11 mouse cellular contexts compared by ENCODE assay signal in genomic region chr2:110411428-110411827, GRCm38 (mm10). TPM values are rescaled to one million over a fixed set of nuclear protein-coding genes. Genes with fewer than 3 reads are reported as not detected.
DNase-seq lines count a peak whose midpoint lies in the region; ATAC-seq lines count a peak whose summit lies in the region.
"Had no signal": no experiment of that assay in that cellular context is flagged by ENCODE, and none has a peak within 500 bp of the region (broad histone marks: within the 10 kb centered on the region; RNA-seq: fewer than 3 reads in every experiment).

No protein-coding gene starts in this region.

- H3K36me3 ChIP-seq in forebrain, embryonic 16.5 days (ENCODE audit: control insufficient read depth, insufficient read depth) = no peaks in the 10 kb centered on the region
- H3K36me3 ChIP-seq: neural tube, embryonic 15.5 days had no signal

- H3K27ac ChIP-seq in forebrain, embryonic 16.5 days (ENCODE audit: low read length) = no peak overlapping the region
- H3K27ac ChIP-seq: neural tube, embryonic 15.5 days had no signal

- no peak overlapping the region for H3K4me2 ChIP-seq in forebrain, embryonic 16.5 days (ENCODE audit: low read length)
- H3K4me2 ChIP-seq: neural tube, embryonic 15.5 days had no signal

- H3K9me3 ChIP-seq in forebrain, embryonic 16.5 days (ENCODE audit: control insufficient read depth, low read length) = no peaks in the 10 kb centered on the region
- H3K9me3 ChIP-seq: neural tube, embryonic 15.5 days had no signal

- peak; percentile 51 for DNase-seq in right cerebral cortex, adult 18-20 months
- no peak for DNase-seq in right cerebral cortex, postnatal 4 days
- peak; percentile 53 for DNase-seq in heart, postnatal 25 days (ENCODE audit: low spot score)
- DNase-seq in left cerebral cortex, postnatal 25 days (ENCODE audit: low spot score in 2 of 2) = peak; percentile 46 to 77
- DNase-seq in embryo, embryonic 11 days = no peak
- no peak for DNase-seq in adrenal gland, adult 8-10 months
- DNase-seq: cerebellum, postnatal 36 days had no signal

- no peak overlapping the region for H3K4me3 ChIP-seq in forebrain, embryonic 16.5 days (replicated peaks; ENCODE audit: low read length)
- H3K4me3 ChIP-seq: megakaryocyte, embryonic 14.5 days; neural tube, embryonic 15.5 days had no signal

- WGBS in forebrain, embryonic 16.5 days = 77% methylated on average over 3 of the region's 3 CpGs

- no peak overlapping the region for H3K9ac ChIP-seq in forebrain, embryonic 16.5 days (replicated peaks; ENCODE audit: low read depth, low read length)
- H3K9ac ChIP-seq: neural tube, embryonic 15.5 days had no signal

- no peaks in the 10 kb centered on the region for H3K27me3 ChIP-seq in forebrain, embryonic 16.5 days (replicated peaks; ENCODE audit: control insufficient read depth, insufficient read depth, low read length)
- H3K27me3 ChIP-seq: megakaryocyte, embryonic 14.5 days; neural tube, embryonic 15.5 days had no signal

- no peak for ATAC-seq in CD4-positive, CD25-positive, alpha-beta regulatory T cell, adult 4 months
- no peak for ATAC-seq in forebrain, embryonic 16.5 days

- intact Hi-C loops in heart, postnatal 25 days (cut with DNase I) = no loop called here
- intact Hi-C loops in left cerebral cortex, postnatal 25 days (cut with DNase I) = no loop called here

- no peaks in the 10 kb centered on the region for H3K4me1 ChIP-seq in forebrain, embryonic 16.5 days (replicated peaks; ENCODE audit: control insufficient read depth, insufficient read depth, low read length)
- H3K4me1 ChIP-seq: megakaryocyte, embryonic 14.5 days; neural tube, embryonic 15.5 days had no signal

RNA-seq across cellular contexts. Expression of gene Fibin, which starts 48.4 kb away (rescaled TPM):
- 1 to 10 TPM; 5.4 to 9.9 TPM for total RNA-seq in heart, postnatal 25 days (2021)
- total RNA-seq in left cerebral cortex, postnatal 25 days (2021) = 1 to 10 TPM; 3.6 to 4.2 TPM
- not detected for polyA plus RNA-seq in CD4-positive, CD25-positive, alpha-beta regulatory T cell, adult 4 months (2017; shearing (Covaris generic))
- polyA plus RNA-seq in forebrain, embryonic 16.5 days (2015; fragmentation: Nextera tagmentation; extraction: Ambion mirVana) = 2.3 and 3.7 TPM in 2 replicates
- 1 to 10 TPM; 5.9 to 8.9 (median 8.6) TPM for total RNA-seq in adrenal gland, adult 8-10 months (2022)

Comparison
In these comparisons a context has a peak if more than half of its experiments do, and no peak if none do; other contexts are left out.
1. DNase-seq: peak in right cerebral cortex, adult 18-20 months (single experiment), heart, postnatal 25 days (single experiment) and left cerebral cortex, postnatal 25 days (2 of 2); none in right cerebral cortex, postnatal 4 days (single experiment), embryo, embryonic 11 days (single experiment) and adrenal gland, adult 8-10 months (single experiment).